Mouse (Mus musculus) limb, embryonic 10.5 days (tissue): ENCODE results near the gene Tnpo2. TPM values are rescaled to one million over a fixed set of nuclear protein-coding genes. Genes with fewer than 3 reads are reported as not detected.

ENCODE experiments used
- DNase-seq: peaks from one replicate; pipeline ENCODE4 v3.0.0-alpha.2; 2017; ENCODE audit warnings: low spot score
- H3K27ac ChIP-seq: fragments of 300-500 bp; sonication (generic); 2 replicates; pipeline ENCODE4 v1.5.1; 2016; ENCODE audit warnings: mild to moderate bottlenecking
- H3K27me3 ChIP-seq: fragments of 300-500 bp; sonication (generic); 2 replicates; pipeline ENCODE4 v1.6.1; 2016; ENCODE audit warnings: low read depth, mild to moderate bottlenecking; ENCODE audit not compliant: poor library complexity, severe bottlenecking
- H3K36me3 ChIP-seq: fragments of 300-500 bp; sonication (generic); 2 replicates; pipeline ENCODE4 v1.6.1; 2016; ENCODE audit warnings: mild to moderate bottlenecking, moderate library complexity
- H3K4me1 ChIP-seq: fragments of 300-500 bp; sonication (generic); 2 replicates; pipeline ENCODE4 v1.6.1; 2016
- H3K4me3 ChIP-seq: fragments of 300-500 bp; sonication (generic); 2 replicates; pipeline ENCODE4 v1.5.1; 2016; ENCODE audit warnings: mild to moderate bottlenecking, moderate library complexity
- H3K9me3 ChIP-seq: fragments of 300-500 bp; sonication (generic); replicated peaks from 2 replicates; pipeline ENCODE4 v1.6.1; 2016; ENCODE audit warnings: mild to moderate bottlenecking
- WGBS: fragments of 180-500 bp; shearing (Covaris S2); methylation state at CpG from one replicate; pipeline ENCODE4 v1.1.7; 2016; 5-methylcytosine and 5-hydroxymethylcytosine counted together
- polyA plus RNA-seq: library from polyadenylated mRNA; unstranded; fragments of >200 nt; fragmentation: Nextera tagmentation; extraction: Ambion mirVana; gene quantifications from 2 replicates; pipeline ENCODE4 v1.2.1, GENCODE M21; 2016

Gene Tnpo2
- polyA plus RNA-seq, 1 experiment from 2014 or later: 28.4 TPM

- Histone ChIP-seq H3K4me1 (peaks cover 15% of the 10 kb centered on the region), H3K36me3 (peaks cover 14% of the 10 kb centered on the region), H3K27ac (0 out of 2 replicates have a peak overlapping the region, but pooled peaks have one; percentile 12), H3K9me3 (no peaks in the 10 kb centered on the region), H3K4me3 (peak overlapping the region; percentile 41), H3K27me3 (peaks cover 71% of the 10 kb centered on the region)
- DNase-seq: peak; percentile 77
- 7% methylated on average over 25 of the region's 26 CpGs for WGBS
Observed at GRCm38 (mm10) chr8:85013230-85013840, 23.4 kb upstream of the Tnpo2 start.

DNA sequence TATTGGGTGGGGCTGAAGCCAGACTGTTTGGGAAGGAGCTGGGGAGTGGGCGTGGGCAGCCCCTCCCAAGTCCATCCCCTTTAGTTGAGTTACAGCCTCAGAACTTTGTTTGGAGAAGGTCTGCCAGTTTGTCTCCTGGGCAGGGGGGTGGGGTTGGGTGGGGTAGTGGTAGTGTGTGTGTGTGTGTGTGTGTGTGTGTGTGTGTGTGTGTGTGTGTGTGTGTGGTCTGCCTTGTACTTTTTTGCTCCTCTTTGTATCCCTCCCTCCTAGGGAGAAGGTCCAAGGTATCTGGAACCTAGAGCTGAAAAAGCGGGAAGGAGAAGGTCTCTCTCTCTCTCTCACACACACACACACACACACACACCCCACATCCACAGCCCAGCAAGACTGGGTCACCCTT, 22.3 kb upstream of the Tnpo2 start, which contains the start of gene Best2:
TSS of gene Best2 (minus strand) at position 101 of the 400 bp plus-strand sequence.
- H3K36me3 ChIP-seq: peaks cover 25% of the 10 kb centered on the region
- 0 out of 2 replicates have a peak within 1 kb of the TSS, but pooled peaks have one; percentile 12 for H3K27ac ChIP-seq
- H3K9me3 ChIP-seq: no peaks in the 10 kb centered on the region
- no peak for DNase-seq
- H3K27me3 ChIP-seq: peaks cover 60% of the 10 kb centered on the region
- peak within 1 kb of the TSS; percentile 41 for H3K4me3 ChIP-seq
- peaks cover 15% of the 10 kb centered on the region for H3K4me1 ChIP-seq
- 38% methylated on average over 2 of the region's 2 CpGs for WGBS

DNA sequence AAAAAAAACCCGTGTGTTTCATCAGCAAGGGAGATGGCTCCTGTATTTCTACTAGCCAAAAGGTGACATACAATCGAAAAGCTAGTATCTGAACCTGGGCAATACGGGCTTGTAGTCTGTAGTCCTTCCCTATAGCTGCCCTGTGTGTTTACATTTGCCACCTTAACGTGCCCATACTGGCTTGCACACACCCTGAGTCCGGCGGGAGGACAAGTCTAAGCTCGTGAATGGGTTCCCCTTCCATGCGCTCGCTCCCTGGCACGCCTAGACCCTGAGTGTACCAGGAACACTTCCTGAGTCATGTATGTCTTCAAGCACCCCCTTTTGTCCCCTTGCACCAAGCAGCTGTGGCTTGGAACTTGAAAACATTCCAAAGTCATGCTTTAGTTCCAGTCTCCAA, 20.0 kb upstream of the Tnpo2 start:
- WGBS: 74% methylated on average over 10 of the region's 10 CpGs
- Histone ChIP-seq H3K4me3 (no peak overlapping the region), H3K4me1 (peaks cover 9% of the 10 kb centered on the region), H3K27ac (no peak overlapping the region), H3K9me3 (no peaks in the 10 kb centered on the region), H3K36me3 (peaks cover 48% of the 10 kb centered on the region), H3K27me3 (peaks cover 43% of the 10 kb centered on the region)
- no peak for DNase-seq

- Histone ChIP-seq H3K9me3 (no peaks in the 10 kb centered on the region), H3K4me3 (no peak overlapping the region), H3K36me3 (peaks cover 53% of the 10 kb centered on the region), H3K27ac (no peak overlapping the region), H3K27me3 (peaks cover 38% of the 10 kb centered on the region), H3K4me1 (peaks cover 9% of the 10 kb centered on the region)
- DNase-seq: no peak
- 51% methylated on average over 5 of the region's 5 CpGs for WGBS
Observed at GRCm38 (mm10) chr8:85017209-85017608, 19.5 kb upstream of the Tnpo2 start.

GRCm38 (mm10) chr8:85021514-85022055, 15.1 kb upstream of the Tnpo2 start:
- Histone ChIP-seq H3K27me3 (no peaks in the 10 kb centered on the region), H3K36me3 (peaks cover 73% of the 10 kb centered on the region), H3K4me3 (no peak overlapping the region), H3K9me3 (no peaks in the 10 kb centered on the region), H3K27ac (no peak overlapping the region), H3K4me1 (peaks cover 21% of the 10 kb centered on the region)
- DNase-seq: no peak
- WGBS: 93% methylated on average over 3 of the region's 3 CpGs

DNA sequence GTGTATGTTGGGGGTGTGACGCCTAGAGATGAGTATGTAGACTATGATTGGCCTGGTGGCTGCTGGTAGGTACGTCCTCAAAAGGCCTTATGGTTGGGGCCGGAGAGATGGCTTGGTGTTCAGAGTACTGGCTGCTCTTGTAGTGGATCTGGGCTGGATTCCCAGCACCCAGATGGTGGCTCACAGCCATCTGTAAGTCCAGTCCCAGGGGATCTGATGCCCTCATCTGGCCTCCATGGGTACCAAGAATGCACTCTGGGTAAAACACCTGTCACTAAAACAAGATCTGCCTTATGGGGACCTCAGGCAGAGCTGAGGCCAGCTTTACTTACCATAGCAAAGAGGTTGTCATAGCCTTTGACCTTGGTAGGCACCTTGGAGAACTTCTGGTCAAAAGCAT, 12.9 kb upstream of the Tnpo2 start:
- Histone ChIP-seq H3K9me3 (no peaks in the 10 kb centered on the region), H3K4me3 (peak overlapping the region; percentile 89), H3K27ac (no peak overlapping the region), H3K27me3 (no peaks in the 10 kb centered on the region), H3K36me3 (peaks cover 57% of the 10 kb centered on the region), H3K4me1 (peaks cover 32% of the 10 kb centered on the region)
- 94% methylated on average over 3 of the region's 3 CpGs for WGBS
- DNase-seq: no peak

- Histone ChIP-seq H3K27me3 (no peaks in the 10 kb centered on the region), H3K36me3 (peaks cover 57% of the 10 kb centered on the region), H3K27ac (peak within 1 kb of the TSS; percentile 96), H3K4me3 (peak within 1 kb of the TSS; percentile 89), H3K9me3 (no peaks in the 10 kb centered on the region), H3K4me1 (peaks cover 39% of the 10 kb centered on the region)
- 7% methylated on average over 30 of the region's 30 CpGs for WGBS
- peak; percentile 89 for DNase-seq
Observed at GRCm38 (mm10) chr8:85025098-85025932, 11.4 kb upstream of the Tnpo2 start, which contains the start of gene Asna1. Gene Asna1, minus strand, starts transcription at chr8:85025281.

GRCm38 (mm10) chr8:85026670-85027515, 9.8 kb upstream of the Tnpo2 start, which contains the start of gene Trir:
Gene Trir, plus strand, starts transcription at chr8:85026823.
- DNase-seq: peak; percentile 94
- Histone ChIP-seq H3K36me3 (peaks cover 56% of the 10 kb centered on the region), H3K4me1 (peaks cover 39% of the 10 kb centered on the region), H3K27ac (peak within 1 kb of the TSS; percentile 96), H3K27me3 (no peaks in the 10 kb centered on the region), H3K9me3 (no peaks in the 10 kb centered on the region), H3K4me3 (peak within 1 kb of the TSS; percentile 89)
- under 1% methylated on average over 69 of the region's 75 CpGs for WGBS

GRCm38 (mm10) chr8:85027516-85027855, 9.2 kb upstream of the Tnpo2 start:
- H3K9me3 ChIP-seq: no peaks in the 10 kb centered on the region
- peaks cover 56% of the 10 kb centered on the region for H3K36me3 ChIP-seq
- DNase-seq: no peak
- H3K4me3 ChIP-seq: peak overlapping the region; percentile 89
- WGBS: 2% methylated on average over 13 of the region's 13 CpGs
- H3K27me3 ChIP-seq: no peaks in the 10 kb centered on the region
- H3K4me1 ChIP-seq: peaks cover 39% of the 10 kb centered on the region
- peak overlapping the region; percentile 96 for H3K27ac ChIP-seq

GRCm38 (mm10) chr8:85027922-85028321, 8.8 kb upstream of the Tnpo2 start:
- no peak for DNase-seq
- peaks cover 56% of the 10 kb centered on the region for H3K36me3 ChIP-seq
- peaks cover 39% of the 10 kb centered on the region for H3K4me1 ChIP-seq
- WGBS: 43% methylated on average over 2 of the region's 2 CpGs
- H3K9me3 ChIP-seq: no peaks in the 10 kb centered on the region
- H3K4me3 ChIP-seq: peak overlapping the region; percentile 89
- no peaks in the 10 kb centered on the region for H3K27me3 ChIP-seq
- H3K27ac ChIP-seq: peak overlapping the region; percentile 96; the same call in 1 of the 2 replicates

GRCm38 (mm10) chr8:85029271-85029670, 7.4 kb upstream of the Tnpo2 start:
- H3K36me3 ChIP-seq: peaks cover 56% of the 10 kb centered on the region
- peak overlapping the region; percentile 89 for H3K4me3 ChIP-seq
- peaks cover 37% of the 10 kb centered on the region for H3K4me1 ChIP-seq
- no peak for DNase-seq
- 91% methylated on average over 14 of the region's 14 CpGs for WGBS
- H3K27ac ChIP-seq: no peak overlapping the region
- H3K27me3 ChIP-seq: no peaks in the 10 kb centered on the region
- no peaks in the 10 kb centered on the region for H3K9me3 ChIP-seq

GRCm38 (mm10) chr8:85032622-85033311, 3.9 kb upstream of the Tnpo2 start:
- Histone ChIP-seq H3K36me3 (peaks cover 58% of the 10 kb centered on the region), H3K27me3 (no peaks in the 10 kb centered on the region), H3K27ac (no peak overlapping the region), H3K4me1 (peaks cover 37% of the 10 kb centered on the region), H3K4me3 (no peak overlapping the region), H3K9me3 (no peaks in the 10 kb centered on the region)
- WGBS: 89% methylated on average over 4 of the region's 4 CpGs
- DNase-seq: no peak
